Mouse (Mus musculus) kidney, adult 18-20 months (tissue): ENCODE measurements around the gene Ppp2r5d.

ENCODE experiments used
- DNase-seq: peaks from one replicate; pipeline ENCODE4 v3.0.0; 2021

Ppp2r5d gene

DNA sequence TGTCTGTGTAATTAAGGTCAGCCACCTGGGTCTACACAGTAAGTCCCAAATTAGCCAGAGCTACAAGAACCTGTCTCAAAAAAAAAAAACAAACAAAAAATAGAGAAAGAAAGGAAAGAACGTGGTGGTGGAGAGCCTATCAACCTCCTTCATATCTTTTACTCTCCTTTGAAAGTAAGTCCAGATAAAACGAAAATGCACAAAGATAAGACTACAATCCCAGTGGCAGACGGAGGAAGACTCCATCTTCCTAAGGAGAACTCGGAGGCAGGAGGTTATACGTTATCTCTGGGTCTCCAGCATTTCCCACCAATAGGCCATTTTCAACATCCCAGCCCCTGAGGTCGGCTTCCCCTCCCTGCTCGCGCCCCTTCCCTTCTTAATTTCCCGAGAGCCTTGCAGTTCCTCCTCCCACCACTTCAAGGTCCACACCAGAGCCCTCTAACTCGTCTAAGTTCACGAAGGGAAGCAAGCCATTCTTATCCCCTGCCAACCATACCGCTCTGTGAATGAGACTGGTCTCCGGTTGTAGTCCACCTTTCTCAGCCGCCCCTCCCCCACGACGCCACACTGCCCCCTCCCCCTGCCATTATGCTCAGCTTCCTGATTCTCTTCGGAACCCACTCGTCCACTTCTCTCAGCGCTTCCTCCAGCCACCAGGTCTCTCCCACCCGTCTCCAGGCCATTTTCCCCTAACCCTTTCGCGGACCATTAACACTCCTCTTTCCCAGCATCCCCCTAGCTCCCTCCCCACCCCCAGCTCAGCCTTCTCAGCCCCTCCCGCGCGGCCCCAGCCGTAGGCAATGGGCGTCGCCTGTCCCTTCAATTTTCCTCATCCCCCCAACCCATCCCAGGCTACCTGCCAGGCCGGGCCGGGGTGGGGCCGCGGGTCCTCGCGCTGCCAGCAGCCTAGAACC, 24.8 kb downstream of the Ppp2r5d start:
- no peak for DNase-seq

DNA sequence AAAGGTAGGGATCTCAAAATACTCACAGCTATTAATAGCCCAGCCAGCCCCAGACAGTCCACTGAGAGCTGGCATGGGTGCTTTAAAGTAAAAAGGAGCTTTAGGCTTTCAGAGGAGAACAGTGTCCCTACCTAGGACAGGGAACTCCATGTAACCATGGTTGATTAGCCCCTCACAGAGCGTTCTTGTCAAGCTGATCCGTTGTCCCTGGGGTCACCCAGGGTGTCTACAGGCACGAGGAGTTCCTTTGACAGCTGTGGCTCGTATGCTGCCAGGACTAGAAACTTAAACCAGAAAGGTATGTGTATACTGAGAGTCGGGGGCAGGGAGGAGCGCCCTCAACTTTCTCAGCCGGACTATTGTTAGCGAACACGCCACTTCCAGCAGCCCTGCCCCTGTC, 26.0 kb downstream of the Ppp2r5d start:
- no peak for DNase-seq

DNA sequence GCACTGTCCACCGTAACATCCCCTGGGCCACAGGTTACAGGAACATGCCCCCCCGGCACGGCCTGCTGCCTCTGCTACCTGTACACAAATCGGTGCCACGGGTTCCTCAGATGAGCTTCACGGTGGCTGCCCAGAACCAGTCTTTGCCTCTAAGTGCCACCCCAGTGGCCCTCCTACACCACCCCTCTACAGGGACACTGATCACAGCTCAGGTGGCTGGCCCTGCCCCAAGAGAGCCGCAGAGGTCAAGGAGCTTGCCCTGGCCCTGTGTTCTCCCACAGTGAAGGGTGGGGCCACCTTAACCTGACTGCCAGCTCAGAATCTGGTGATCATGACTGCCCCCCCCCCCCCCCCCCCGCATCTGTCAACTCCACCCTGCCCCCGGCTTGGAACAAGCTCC, 26.5 kb downstream of the Ppp2r5d start, which contains the start of gene Mea1:
Mea1 (plus strand) TSS at position 378 of the 400 bp plus-strand sequence.
- peak; percentile 30 for DNase-seq

DNA sequence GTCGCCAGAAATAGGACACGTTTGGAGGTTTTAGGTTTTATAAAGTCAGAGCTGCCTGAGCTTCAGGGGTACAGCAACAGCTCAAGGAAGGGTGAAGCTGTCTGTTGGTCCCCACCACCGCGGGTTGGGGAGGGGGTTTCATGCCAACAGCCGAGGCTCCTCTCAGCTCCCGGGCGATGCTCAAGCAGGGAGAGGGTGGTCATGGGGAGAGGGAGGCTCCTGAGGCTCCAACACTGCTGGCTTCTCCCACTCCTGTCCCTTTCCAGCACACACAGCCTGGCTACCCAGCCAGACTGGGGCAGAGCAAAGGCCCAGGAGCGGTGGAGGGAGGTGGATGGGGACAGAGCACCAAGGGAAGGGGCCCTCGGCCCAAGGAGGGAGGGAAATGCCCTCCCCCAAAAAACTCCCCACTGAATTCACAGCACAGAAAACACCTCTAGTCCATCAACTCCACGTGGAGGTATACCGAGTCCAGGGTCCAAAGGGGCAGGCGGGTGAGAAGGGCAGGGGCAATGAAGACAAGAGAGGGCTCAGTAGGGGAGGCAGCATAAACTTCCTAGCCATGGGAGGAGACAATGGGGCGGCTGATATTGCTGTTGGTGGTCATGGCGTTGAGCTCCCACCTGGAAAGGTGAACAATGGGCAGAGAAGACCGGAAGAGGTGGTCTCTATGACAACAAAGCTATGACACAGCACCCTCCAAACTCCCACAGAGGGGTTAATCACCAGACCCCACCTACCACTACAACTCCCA, 30.2 kb downstream of the Ppp2r5d start:
- DNase-seq: no peak

DNA sequence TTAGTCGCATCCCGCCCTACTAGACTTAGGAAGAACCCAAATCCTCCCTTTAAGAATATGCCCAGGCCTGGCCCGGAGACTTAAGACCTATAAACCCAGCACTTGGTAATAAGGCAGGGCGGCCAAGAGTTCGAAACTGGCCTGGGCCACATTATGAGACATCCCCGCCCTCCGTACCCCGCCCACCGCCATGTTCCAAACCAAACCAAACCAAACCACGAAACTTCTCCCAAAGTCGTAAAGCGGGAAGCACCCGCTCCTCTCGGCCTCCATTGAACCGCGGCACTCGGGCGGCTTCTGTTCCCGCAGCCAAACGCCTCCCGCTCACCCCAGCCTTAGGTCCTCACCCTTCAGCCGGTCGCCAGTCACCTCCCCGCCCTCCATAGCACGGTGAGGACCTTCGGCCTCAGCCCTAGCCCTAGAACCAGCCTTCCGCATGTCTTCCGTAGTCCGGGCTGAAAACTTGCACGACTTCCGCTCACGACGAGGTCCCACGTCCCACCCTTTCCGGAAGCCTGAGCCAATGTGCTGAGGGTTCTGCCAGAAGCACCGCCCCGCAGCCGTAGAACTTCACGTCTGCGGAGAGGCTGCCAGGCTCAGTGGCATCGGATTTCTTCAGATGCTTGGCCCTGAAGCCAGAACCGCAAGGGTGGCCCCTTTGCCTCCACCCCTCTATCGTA, 30.9 kb downstream of the Ppp2r5d start, which contains the start of gene Rrp36:
Rrp36 (minus strand) TSS at position 503 of the 680 bp plus-strand sequence.
- peak; percentile 90 for DNase-seq

DNA sequence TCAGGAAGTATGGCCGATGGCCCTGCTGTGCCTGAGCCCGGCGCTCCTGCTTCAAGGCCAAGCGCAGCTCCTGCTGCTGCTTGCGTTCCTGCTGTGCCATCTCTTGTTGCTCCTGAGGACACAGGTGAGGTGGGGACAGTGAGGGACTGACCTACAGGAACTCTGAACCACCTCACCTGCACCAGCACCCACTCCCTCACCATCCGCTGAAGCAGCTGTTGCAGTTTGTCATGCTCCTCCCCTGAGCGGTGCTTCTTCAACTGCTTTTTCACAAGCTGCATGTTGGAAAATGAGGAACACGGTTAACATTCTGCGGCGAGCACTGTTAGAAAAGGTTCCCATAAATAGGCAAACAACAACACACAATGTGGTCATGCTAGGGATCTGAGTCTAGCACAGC, 35.0 kb downstream of the Ppp2r5d start:
- no peak for DNase-seq

DNA sequence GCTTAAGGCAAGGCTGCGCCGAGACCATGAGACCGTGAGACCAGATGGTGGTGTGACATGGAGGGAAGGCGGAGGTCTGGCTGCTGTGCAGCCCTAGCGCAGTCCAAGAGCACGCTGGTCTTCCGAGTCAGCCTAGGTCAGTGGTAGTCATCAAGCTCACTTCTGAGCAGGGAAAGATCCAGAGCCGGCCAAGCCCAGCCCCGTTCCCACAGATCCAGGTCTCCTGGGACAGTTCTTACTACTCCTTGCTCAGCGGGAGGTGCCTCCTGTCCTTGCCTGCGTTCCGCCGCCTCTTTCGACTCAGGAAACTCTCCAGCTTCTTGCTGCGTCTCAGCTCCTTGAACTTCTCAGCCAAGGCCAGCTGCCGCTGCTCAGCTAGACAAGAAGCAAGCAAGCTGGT, 37.2 kb downstream of the Ppp2r5d start:
- DNase-seq: no peak

DNA sequence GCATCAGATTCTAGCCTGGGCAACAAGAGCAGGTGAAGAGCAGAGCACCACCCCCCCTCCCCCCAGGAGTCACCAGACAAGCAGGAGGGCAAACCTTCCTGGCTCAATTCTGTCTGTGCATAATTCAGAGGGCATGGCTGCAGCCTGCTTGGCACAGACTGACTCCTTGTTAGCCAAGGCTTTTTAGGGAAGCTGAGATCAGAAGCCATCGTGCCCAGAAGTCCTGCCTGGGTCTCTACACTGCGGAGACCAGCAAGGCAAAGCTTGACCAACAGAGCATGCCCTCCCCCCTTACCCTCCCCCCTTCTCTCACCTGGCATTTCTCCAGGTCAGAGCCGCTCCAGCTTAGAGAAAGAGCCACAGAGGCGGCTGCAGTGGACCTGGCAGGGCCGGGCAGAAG, 42.2 kb downstream of the Ppp2r5d start:
- DNase-seq: peak; percentile 21

DNA sequence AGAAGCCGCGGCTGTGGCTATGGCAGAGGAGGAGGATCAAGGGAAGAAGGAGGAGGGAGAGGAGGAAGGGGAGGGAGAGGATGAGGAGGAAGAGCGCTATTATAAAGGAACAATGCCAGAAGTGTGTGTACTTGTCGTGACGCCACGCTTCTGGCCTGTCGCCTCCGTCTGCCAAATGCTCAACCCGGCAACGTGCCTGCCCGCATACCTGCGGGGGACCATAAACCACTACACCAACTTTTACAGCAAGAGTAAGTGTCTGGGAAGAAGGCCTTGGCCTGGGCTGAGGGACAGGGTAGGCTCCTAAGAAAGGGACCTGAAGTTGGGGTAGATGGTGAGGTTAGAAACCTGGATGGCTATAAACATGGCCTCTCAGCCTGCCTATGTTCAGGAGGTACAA, 42.9 kb downstream of the Ppp2r5d start:
- no peak for DNase-seq

DNA sequence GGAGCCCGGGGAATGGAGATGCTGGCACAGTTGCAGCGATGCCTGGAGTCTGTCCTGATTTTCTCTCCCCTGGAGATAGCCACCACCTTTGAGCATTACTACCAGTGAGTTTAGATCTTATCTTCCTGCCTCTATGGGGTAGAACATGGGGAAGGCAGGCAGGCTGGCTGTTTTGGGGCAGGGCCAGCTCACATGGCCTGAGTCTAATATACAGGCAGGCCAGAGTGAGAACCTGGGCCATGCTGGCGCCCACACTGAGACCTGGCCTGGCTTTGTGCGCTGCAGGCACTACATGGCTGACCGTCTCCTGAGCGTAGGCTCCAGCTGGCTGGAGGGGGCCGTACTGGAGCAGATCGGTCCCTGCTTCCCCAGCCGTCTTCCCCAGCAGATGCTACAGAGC, 43.6 kb downstream of the Ppp2r5d start:
- no peak for DNase-seq

DNA sequence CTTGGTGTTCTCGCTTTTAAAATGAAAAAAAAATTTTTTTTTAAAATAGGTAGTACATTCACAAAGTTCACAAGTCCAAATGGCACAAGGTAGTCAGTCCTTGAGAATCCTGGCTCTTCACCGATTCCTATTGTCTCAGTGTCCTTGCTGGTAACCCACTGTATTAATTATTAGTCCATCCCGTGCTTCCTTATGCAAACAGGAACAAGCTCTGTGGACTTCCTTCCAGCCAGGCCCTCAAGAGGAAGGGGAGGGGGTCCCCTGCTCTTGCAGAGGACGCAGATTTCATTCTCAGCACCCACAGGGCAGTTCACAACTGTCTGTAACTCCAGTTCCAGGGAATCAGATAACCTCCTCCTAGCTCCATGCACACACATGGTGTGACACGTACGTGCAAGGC, 48.9 kb downstream of the Ppp2r5d start:
- DNase-seq: no peak

DNA sequence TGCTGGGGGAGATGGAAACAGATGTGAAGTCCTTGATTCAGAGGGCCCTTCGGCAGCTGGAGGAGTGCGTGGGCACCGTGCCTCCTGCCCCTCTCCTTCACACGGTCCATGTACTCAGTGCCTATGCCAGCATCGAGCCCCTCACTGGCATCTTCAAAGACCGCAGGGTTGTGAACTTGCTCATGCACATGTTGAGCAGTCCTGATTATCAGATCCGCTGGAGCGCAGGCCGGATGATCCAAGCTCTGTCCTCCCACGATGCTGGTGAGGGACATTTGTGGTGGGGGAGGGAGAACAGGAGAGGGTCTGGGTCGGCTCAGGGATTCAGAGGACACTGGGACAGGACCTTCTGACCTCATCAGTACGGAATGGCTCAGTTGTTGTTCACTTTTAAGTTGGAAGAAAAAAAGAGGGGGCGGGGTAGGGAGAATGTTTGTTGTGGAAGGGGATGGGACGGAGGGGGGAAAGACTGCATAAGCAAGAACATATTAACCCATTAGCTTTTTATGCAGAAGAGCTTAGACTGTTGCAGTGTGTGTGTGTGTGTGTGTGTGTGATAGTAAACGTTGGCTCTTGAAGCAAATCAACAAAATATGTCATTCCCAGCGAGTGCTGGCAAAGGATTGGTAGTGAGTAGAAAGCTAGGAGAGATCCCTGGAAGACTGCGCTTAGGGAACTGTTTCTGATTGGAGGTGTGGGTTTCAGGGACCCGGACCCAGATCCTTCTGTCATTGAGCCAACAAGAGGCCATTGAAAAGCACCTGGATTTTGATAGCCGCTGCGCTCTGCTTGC, 53.0 kb downstream of the Ppp2r5d start:
- no peak for DNase-seq

DNA sequence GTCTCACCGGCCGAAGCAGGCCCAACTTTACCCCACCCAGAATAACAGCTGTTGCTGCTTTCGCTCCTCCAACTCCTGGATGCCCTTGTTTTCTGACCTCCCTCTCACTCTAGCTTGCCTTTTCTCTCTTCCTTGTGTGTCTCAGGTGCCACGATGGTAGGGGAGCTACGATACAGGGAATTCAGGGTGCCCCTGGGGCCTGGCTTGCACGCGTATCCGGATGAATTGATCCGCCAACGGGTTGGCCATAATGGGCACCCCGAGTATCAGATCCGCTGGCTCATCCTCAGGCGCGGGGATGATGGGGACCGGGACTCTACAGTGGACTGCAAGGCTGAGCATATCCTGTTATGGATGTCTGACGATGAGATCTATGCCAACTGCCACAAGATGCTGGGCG, 53.6 kb downstream of the Ppp2r5d start:
- DNase-seq: no peak

DNA sequence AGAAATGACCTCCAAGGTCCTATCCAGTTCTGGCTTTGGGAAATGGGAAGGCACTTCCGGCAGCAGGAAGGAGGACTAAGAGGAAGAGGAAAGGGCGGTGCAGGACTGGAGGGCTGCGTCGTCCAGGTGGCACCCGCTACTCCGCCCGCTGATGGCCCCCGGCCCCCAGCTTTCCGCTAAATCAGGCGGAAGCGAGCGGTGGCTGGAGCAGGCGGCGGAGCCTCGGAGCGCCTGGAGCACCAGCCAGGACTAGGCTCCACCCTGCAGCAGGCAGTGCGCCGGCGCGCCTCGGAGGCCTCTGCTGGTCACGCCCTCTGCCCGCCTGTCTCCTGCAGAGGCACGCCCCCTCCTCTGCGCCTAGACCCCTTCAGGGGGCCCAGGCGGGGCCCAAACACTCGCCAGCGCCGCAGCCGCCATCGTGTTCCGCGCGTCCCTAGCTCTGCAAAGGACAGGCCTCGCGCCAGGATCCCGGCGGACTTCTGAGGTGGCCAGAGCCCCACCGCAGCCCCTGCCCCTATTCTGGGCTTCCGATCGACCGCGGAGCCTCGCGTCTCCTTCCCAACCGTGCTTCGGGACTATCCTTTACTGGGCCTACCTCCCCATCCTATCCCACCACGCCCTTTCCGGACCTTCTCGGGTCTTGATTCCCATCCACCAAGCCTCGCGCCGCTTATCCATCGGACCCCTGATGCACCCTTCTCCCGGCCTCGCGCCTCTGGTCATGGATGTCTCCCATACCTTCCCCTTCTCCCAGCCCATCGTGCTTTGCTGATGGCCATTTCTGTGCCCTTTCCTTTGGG, 54.5 kb downstream of the Ppp2r5d start, which contains the start of gene Cul7:
Cul7 (plus strand) TSS at position 106 of the 800 bp plus-strand sequence.
- peak; percentile 89 for DNase-seq

DNA sequence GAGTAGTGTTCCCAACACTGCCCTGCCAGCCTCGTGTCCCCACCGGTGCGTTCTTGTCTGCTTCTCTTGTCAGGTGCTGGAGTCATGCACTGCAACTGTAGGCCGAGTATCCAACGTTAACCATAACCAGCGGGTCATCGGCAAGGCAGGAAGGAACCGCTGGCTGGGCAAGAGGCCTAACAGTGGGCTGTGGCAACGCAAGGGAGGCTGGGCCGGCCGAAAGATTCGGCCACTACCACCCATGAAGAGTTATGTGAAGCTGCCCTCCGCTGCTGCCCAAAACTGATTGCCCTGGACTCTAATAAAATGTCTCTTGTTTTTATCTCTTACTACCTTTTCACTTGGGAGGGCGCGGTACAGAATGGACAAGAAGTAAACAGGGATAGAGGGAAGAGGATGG, 55.1 kb downstream of the Ppp2r5d start:
- no peak for DNase-seq

DNA sequence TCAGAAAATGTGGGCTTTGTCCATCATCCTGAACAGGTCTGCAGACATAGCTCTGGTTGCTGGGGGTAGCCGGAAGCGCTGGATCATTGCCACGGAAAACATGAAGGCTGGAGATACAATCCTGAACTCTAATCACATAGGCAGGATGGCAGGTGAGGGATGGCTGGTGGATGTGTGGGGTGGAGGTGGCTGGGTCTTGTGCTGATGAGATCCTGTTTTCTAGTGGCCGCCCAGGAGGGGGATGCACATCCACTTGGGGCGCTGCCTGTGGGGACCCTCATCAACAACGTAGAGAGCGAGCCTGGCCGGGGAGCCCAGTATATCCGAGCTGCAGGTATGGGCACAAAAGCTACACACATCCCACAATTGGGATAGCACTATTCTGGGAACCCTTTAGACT, 56.5 kb downstream of the Ppp2r5d start:
- no peak for DNase-seq

DNA sequence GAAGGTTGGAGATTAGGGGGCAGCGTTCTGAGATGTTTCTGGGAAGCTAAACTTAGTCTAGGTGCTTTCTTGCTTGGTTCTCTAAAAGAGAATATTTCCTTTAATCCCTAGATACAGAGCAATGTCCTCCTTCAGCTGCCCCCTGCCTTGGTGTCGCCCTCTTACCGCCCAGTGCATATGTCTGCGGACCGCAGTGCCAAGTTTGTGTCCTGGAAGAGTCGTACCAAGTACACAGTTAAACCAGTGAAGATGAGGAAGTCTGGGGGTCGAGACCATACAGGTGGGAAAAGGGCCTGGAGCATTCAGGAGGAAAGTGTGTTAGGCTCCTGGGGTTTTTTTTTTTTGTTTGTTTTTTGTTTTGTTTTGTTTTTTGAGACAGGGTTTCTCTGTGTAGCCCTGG, 57.6 kb downstream of the Ppp2r5d start:
- no peak for DNase-seq

DNA sequence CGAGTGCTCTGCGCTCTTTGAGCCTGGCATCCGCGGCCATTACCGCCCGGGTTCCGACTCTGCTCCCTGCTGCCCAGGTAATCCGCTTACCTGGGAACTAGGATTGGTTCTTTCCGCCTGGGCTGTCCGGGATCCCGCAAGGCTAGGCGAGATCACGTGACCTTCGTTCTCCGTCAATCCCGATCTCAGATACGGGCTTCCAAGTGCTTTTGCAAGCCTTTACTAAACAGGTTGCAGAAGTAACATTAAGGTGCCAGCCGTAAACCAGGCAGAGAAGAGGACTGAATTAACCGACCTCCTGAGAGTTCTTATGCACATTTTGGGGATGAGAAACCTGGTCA, 58.6 kb downstream of the Ppp2r5d start:
- DNase-seq: no peak

DNA sequence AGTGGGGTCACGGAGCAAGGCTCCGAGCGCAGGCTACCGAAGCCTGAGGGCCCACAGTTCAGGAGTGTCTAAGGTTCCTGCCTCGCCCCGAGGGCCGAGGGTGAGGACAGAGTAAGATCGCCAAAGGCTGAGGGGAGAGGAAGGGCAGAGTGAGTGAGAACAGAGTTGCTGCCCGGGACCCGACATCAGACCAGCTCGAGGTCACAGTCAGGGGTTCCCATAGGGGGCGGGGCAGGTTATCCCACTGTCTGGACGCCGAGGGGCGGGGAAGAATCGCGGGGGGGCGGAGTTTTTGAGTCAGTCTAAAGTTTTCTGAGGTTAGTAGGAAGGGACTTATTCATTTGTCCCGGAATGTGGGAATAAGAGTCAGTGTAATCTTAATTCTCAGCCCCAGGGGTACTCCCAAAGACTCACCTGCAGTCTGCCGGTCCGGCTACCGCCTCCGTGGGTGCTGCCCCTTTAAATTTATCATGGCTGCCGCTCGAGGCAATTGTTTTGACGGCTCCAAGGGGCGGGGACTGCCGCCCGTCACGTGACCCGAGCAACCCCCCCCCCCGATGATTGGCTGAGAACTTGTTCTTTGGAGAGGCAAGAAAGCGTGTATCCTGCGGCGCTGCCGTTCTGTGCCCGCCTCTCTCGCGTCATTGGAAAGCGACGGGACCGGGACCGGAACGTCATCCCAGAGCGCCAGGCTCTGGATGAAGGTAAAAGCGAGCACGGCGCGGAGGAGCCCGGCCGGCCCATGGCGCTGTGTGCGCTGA, 59.2 kb downstream of the Ppp2r5d start, which contains the start of the genes Klc4 and Mrpl2:
Klc4 (minus strand) TSS at position 462 of the 761 bp plus-strand sequence.
Mrpl2 (plus strand) TSS at position 669 of the 761 bp plus-strand sequence.
- peak; percentile 100 for DNase-seq

DNA sequence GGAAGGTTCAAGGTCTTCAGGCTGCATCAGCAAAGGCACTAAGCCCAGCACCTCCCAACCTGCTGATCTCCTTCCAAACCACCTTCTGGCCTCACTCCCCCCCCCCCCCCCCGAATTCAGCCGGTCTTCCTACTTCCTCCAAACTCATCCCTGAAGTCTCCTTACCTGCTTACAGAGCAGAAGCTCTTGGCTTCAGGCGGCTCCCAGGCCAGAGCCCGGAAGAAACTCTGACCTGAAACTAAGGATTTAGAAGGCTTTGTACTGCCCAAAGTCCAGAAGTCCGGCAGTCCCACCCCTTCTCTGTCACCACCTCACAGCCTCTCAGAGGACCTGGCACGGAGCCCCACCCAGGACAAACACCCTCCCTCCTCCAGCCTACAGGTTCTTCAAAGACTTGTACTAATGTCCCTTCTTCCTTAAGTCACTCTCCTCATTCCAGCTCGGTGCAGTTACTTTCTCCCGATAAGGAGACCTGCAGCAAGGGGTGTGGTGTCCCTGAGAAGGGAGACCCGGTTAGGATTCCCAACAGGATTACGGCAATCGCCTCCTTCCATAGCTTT, 59.9 kb downstream of the Ppp2r5d start:
- peak; percentile 87 for DNase-seq
